Mouse (Mus musculus): ENCODE data around the gene Ptprn.

The Ptprn gene

GRCm38 (mm10) chr1:75264091-75264880, at the start of gene Ptprn:
Gene Ptprn (minus strand): TSS chr1:75264502.
- in situ Hi-C loops (cut with MboI) = no loop called here

GRCm38 (mm10) chr1:75311694-75312093, 47.4 kb upstream of the Ptprn start:
- in situ Hi-C loops (cut with MboI) = loop anchor here (25.0 kb wide), 1 partner anchor 724 kb away; the partner anchor contains the start of genes Bcs1l and Zfp142

DNA sequence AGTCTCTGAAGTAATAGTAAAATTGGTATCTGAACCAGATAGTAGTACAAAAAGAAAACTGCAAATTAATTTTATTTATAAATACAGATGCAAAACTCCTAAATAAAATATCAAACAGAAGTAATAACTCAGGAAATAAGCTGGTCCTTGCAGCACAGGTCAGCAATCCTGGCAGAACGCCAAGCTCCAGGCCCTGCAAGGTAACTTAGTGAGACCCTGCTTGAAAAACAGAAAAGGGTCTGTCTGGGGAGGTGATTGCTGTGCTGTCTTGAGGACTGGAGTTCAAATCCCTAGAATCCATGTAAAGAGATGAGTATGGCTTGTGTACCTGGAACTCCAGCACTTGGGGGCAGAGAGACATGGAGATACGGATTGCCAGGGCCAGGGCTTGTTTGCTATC, 40.4 kb upstream of the Ptprn start:
- in situ Hi-C loops (cut with MboI) = loop anchor here (25.0 kb wide), 1 partner anchor 717 kb away; the partner anchor contains the start of genes Bcs1l and Zfp142

DNA sequence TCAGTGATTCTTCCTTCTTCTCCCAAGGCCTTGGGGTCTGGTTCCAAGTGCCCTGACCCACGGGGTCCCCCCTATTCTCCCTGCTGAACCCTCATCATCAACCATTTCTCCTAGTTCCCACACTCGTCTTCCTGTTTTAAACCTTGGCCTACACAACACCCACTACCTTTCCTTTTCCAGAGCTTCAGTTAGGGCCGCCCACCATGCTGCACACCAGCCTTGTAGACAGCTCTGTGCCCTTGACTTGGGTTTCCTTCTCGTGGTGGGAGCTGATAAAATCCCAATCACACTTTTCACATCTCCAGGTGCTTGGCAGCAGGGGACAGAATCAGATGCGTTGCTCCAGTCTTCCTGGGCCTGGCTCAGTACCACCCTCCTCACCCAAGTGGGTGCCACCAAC, 30.0 kb upstream of the Ptprn start:
- in situ Hi-C loops (cut with MboI) = no loop called here

DNA sequence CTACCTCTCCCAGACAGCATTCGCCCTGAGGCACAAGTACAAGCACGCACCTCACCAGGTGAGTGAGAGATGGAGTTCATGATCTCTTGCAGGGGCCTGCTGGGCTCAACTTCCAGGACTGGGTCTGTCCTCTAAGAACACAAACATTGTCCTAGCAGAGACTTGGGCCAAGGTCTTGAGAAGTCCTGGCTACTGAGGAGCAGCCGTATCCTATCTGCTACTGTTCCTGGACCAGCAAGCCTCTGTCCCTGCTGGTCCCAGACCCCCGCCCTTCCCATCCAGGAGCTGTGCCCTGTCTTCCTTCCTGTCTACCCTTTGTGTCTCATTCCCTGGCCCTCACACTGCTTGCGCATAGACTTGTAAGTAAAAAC, 29.0 kb upstream of the Ptprn start:
- in situ Hi-C loops (cut with MboI) = no loop called here

DNA sequence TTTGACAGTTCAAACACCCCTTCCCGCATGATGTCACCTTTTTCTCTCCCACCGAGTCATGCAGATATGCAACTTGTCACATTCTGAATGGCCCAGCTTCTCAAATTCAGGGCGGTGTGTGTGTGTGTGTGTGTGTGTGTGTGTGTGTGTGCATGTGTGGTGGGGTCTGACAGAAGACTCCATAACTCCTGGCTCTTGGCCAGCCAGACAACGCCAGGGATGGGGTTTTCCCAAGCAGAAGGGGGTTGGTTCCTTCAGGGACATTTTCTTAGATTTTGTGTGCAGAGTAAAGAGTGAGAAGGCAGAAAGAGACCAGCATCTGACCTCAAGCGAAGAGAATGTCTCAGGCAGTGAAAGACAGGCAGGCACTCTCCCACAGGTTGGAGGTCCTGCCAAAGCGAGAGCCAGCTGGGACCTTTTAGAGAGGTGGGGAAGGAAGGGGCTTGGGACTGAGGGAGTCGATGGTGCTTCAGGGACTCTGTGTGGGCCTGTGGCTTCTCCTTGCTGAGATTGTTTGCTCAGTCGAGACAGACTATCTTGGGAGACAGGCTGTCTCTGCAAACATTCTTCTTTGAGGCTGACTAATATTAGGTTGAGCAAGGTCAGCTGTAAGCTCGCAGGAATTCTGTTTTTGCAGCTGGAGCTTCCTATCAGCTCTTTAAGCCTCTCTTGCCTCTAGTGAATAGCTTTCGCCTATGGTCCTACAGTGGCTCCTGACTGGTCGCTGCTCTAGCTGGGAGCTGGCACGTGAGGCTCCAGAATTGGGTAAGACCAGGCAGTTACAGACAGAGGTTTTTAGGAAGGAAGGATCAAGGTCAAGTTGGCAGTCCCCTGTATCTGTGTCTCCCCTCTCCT, 28.4 kb upstream of the Ptprn start:
- in situ Hi-C loops (cut with MboI) = no loop called here

DNA sequence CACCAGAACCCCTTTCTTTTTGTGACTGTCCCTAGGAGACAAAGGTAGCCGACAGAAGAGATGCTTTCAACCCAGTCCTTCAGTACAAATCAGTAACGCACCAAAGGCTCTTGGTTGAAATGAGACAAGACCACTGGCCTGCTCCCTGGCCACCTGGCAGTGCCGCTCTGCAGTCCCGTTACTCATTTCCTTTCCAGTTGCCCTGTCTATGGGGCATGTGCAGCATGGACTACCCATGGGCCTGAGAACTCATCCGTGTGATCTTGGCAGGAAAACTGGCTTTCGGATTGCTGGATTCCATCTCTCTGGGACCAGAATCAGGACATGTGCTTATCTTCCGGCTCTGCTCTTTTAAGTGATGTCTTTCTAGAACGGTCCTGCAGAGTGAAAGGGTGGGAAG, 27.0 kb upstream of the Ptprn start:
- in situ Hi-C loops (cut with MboI) = no loop called here

- in situ Hi-C loops (cut with MboI) = no loop called here
Measured at GRCm38 (mm10) chr1:75290582-75290981, 26.3 kb upstream of the Ptprn start.

- in situ Hi-C loops (cut with MboI) = no loop called here
Measured at GRCm38 (mm10) chr1:75289888-75290431, 25.7 kb upstream of the Ptprn start.

DNA sequence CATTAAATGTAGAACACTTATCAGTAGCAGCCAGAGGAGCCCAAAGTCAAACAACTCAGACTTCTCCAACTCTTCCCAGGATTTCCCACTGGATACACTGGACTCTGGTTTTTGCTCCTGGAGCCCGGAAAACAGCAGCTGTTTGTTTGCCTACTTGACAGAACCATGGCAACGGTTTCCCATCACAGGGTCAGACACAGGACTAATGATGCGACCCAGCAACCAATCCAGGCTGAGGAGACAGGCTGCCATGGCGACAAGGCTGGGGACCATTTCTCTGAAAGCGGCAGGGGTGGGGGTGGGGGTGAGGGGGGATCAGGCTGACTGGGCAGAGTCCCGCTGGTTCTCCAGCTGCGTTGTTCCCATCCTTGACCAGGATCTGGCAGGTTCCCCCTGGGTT, 25.1 kb upstream of the Ptprn start:
- in situ Hi-C loops (cut with MboI) = no loop called here

DNA sequence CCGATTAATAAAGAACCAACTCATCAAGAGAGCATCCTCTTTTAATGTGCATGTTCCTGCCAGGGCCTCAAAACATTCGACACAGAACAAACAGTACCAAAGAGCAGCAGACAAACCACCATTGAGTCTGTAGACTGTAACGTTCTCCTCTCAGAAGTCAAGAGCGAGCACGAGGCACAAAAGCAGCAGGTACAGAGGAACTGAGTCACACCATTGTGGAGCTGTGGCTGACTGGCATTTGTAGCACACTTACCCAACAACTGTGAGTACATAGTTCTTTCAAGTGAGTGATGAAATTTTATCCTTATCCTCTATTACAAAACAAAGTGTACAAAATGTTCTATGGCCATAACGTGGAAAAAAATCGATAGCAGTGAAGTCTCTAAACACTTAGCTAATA, 20.6 kb upstream of the Ptprn start:
- in situ Hi-C loops (cut with MboI) = no loop called here

- in situ Hi-C loops (cut with MboI) = no loop called here
Measured at GRCm38 (mm10) chr1:75283017-75283416, 18.7 kb upstream of the Ptprn start.

DNA sequence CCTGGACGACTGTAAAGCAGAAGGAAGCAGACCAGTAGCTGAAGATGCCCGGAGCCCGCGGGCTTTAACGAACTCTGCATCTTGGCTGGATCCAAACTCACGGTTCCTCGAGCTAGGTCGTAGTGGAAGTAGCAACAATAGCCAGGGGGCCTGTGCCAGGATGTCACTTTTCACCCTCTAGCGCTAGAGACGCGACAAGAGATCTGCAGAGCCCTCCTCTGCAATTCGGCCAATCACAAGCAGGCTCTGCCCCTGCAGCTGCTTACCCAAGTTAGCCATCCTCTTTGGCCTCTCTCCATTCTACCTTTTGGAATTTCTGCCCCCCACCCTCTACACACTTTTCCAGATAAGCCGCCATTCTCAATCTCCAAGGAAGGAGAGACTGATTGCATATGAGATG, 13.9 kb upstream of the Ptprn start, which contains the start of gene Resp18:
Resp18 (minus strand) TSS at position 188 of the 400 bp plus-strand sequence.
- in situ Hi-C loops (cut with MboI) = no loop called here

DNA sequence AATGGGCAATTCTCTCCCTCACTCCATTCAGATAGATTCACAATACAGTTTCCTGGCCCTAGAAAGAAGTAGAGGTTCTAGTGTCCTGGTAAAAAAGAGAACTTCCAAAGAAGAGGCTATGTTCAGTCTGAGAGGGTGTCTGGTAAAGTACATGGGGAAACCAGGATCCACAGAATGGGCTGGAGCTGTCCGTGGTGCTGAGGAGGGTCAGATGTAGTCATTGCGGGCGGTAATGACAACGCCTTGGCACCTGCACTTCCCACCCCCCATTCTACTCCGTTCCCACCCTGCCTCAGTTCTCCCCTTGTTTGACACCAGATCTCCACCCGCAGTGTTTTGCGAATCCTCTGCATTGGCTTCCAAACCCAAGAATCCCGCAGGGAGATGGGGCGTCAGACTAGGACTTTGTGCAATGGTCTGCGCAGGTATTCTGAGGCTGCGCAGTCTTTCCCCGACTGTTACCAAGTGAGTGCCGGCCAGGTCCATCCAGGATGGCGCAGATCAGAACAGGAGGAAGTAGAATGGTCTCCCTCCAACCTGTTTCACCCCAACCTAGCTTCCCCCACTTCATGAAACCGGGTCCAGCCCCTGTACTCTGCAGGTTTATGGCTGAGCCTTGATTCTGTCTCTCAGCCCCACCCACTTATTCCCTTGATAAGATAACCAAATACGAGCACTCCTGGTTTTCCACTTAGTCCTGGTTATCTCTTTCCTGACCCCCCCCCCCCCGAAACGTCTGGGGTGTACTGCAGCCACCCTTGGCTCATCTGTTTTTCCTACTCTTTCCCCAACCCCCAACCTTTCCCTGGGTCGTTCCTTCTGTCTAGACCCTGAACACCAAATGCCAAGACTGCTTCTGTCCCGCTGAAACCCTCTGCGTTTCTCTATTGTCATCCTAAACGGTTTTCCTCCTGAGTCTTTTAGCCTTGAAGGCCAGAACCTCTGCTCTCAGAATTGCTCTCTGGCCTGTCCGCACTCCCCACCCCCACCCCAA, 13.2 kb upstream of the Ptprn start:
- in situ Hi-C loops (cut with MboI) = no loop called here

DNA sequence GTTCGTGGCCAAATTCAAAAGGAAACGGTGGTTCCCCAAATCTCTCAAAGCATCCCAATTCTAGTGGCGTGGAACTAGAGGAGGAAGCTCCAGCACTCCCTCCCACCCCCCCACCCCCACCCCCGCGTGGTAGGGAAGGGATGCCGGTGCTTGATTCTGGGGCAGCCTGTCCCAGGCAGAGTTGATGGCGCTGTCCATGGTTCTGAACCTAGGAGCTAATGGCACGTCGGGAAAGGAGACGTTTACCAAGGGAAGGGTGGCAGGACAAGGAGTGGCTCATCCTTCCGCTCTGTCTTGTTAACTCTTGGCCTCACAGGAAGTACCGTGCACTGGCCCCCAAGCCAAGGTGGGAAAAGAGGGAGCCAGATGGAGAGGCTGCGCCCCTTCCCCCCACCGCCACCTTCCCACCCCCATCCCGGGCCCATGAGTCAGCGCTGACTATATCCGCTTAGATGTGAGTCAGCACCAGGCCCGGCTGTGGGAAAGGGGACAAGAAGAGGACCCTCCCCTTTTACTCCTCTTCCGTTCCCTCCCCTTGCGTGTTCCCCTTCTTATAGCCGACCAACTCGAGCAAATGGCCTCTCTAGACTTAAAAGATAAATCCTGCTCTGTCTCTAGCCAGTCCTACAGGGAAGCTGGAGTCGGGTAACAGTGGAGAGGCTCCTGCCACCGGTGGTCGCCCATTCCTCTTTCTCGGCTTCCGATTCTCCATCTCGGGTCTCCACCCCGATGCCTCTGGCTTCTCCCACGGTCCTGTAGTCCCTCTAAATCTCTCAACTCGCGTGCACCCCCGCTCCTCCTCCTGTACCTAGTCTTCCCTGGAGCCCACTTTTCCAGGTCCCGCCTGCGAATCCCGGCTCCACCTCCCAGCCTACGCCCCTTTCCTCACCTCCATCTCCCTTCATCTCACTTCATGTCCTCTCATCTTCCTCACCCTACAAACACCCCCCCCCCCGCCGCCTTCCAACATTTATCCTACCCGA, 1.0 kb downstream of the Ptprn start:
- in situ Hi-C loops (cut with MboI) = no loop called here

DNA sequence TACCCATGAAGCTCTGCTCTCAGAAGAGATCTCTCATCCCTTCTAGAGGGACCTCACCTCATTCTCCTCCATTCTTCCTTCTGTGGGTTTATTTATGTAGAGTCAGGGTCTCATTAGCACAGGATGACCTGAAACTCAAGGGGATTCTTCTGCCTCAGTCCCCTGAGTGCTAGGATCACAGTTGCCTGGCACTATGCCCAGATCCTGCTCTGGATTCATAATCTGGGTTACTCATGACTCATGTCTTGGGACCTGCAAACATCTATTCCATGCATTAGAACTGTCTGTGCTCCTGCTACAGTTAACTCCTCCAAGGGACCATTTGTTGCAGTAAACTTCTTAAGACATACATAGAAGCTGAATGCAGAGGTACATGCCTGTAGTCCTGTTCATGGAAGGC, 3.0 kb downstream of the Ptprn start:
- in situ Hi-C loops (cut with MboI) = no loop called here

- in situ Hi-C loops (cut with MboI) = no loop called here
Measured at GRCm38 (mm10) chr1:75255516-75256046, 8.7 kb downstream of the Ptprn start.

GRCm38 (mm10) chr1:75254625-75255013, 9.7 kb downstream of the Ptprn start:
- in situ Hi-C loops (cut with MboI) = loop anchor here (5.0 kb wide), 1 partner anchor 63 kb away; the partner anchor contains the start of gene Dnpep

- in situ Hi-C loops (cut with MboI) = loop anchor here (5.0 kb wide), 1 partner anchor 63 kb away; the partner anchor contains the start of gene Dnpep
Measured at GRCm38 (mm10) chr1:75253849-75254624, 10.3 kb downstream of the Ptprn start.

Measured in mature B cell (primary cell).